Mouse (Mus musculus): Measurements from ENCODE around the gene Gtse1.
"Not testable (repeated sequence)": the region's sequence is repeated elsewhere in the genome, so short reads cannot be mapped to it uniquely, and the experiment has no call there.

The Gtse1 gene

GRCm38 (mm10) chr15:85859490-85860031 is at the start of gene Gtse1:
Gene Gtse1 (plus strand): TSS chr15:85859745.
- DNase-seq (ENCODE audit: low read depth, low spot score), result peak; percentile 95

DNA sequence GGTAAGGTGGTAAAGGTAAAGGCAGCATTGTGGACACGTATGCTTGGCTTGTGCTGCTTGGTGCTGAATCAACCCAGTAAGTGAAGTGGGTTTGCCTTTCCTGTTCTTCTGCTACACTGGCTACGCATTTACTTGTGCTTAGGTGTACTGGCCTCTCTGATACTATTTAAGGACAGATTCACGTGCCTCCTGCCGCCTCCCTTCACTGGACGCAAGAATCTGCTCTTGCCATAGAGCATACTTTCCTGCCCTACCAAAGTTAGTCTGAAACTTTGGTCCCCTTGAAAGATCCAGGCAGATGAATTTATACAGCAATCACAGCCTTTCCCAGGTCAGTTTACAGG is 49.1 kb upstream of the Gtse1 start:
- DNase-seq (ENCODE audit: low read depth, low spot score), result no peak

DNA sequence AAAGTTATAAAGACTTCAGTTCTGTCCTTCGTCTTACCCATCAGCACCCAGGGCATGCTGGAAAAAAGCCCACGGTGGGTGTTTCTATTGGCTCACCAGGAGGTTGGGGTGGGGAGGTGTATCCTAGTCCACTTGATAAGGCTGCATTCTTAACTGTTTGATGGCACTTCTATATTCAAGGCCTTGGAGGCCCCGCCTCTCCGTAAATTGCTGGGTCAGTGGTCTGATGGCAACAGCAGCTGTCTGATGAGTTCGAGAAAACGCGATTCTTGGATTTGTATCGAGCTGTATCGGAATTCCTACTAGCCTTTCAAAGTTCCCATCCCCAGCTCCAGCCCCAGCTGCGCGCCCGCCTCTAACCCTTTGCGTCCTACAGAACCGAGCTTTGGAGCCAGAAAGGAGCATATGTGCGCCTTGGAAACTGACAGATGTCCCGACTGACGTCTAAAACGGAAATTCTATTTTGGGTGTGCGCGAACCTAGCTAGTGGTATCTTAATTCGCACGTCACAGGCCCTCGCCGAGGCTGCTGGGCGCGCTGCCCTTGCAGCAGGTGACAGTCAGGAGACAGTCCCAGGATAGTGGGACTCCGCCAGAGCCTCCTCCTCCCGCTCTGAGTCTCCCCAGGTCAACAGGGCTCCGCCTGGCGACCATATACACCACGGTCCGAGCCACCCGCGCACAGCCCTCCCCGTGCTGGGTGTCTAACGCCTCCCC is 48.6 kb upstream of the Gtse1 start:
- peak; percentile 3 for DNase-seq (ENCODE audit: low read depth, low spot score)

- DNase-seq (ENCODE audit: low read depth, low spot score), result peak; percentile 97
Measured at GRCm38 (mm10) chr15:85811535-85812277, 47.8 kb upstream of the Gtse1 start, which contains the start of gene Cdpf1. Gene Cdpf1 (minus strand): TSS chr15:85811697.

DNA sequence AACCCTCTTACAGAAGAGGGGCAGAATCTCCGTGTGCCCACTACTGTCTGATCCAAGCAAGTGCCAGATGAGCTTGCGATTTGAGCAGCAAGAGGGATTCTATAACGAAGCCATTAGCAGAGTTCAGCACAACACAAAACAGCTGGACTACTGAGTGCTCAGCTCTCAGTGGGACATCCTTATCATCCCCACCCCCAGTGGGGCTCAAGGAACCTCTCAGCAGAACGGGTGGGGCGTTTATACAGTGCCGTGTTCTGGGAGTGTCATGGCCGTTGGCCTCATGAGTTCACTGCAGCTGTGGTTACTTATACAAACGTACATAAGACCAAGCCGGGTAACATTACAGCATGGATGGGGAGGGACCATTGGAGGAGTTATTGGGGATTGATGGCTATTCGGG is 46.1 kb upstream of the Gtse1 start:
- no peak for DNase-seq (ENCODE audit: low read depth, low spot score)

DNA sequence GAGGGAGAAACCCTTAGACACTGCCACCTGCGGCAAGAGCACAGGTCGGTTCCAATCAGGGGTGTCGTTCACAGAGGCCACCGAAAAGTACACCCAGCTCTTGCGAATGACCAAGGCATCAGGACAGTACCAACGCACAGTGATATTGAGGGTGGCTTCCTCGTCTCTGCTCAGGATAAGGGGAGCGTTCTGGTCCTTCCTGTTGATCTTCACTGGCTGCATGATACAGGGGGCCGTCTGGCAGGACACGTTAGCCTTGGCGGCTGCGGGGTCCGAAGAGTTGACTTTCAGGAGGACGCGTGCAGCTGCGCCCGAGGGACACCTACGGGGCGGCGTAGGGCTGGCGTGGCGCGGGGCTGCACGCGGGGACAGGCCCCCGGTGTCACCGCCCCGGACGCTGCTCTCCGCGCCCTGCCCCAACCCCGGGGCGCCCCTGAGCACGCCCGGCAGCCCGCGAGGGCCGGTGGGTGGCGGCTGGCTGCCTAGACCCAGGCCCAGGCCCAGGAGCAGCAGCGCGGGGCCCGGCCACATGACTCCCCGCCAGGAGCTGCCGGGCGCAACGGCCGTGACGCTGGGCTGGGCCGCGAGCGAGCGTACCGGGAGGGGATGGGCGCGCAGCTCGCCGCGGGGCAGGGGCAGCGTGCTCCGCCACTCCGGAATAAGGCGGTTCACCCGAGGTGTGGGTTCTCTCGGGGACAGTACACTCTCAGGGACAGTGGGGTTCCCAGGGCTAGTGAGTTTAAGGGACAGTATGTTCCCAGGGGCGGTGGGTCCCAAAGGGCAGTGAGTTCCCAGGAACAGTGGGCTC is 38.1 kb upstream of the Gtse1 start, which contains the start of gene Pkdrej:
Gene Pkdrej, minus strand, starts transcription at position 532 of the 808 bp plus-strand sequence.
- DNase-seq (ENCODE audit: low read depth, low spot score), result no peak

- DNase-seq (ENCODE audit: low read depth, low spot score), result peak; percentile 10
Measured at GRCm38 (mm10) chr15:85822011-85822359, 37.6 kb upstream of the Gtse1 start.

DNA sequence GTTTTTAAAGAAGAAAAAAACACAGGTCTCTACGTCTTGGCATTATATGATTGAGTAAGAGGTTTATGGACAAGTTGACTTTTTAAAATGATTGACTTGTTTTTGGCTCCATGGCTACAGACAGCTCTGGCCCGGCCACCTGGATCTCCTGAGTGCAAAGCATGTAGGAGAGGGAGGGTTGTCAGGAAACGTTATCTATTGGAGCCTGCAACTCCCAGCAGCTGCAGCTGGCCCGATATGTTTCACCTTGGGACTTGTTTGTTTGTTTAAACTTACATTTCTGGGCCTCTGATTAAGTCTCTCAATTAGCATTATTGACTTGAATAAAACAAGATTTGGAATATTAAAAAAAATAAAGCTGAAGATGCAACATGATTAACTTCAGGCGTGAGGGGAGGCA is 32.9 kb upstream of the Gtse1 start:
- no peak for DNase-seq (ENCODE audit: low read depth, low spot score)

- DNase-seq (ENCODE audit: low read depth, low spot score), result no peak
Measured at GRCm38 (mm10) chr15:85828071-85828470, 31.5 kb upstream of the Gtse1 start.

DNA sequence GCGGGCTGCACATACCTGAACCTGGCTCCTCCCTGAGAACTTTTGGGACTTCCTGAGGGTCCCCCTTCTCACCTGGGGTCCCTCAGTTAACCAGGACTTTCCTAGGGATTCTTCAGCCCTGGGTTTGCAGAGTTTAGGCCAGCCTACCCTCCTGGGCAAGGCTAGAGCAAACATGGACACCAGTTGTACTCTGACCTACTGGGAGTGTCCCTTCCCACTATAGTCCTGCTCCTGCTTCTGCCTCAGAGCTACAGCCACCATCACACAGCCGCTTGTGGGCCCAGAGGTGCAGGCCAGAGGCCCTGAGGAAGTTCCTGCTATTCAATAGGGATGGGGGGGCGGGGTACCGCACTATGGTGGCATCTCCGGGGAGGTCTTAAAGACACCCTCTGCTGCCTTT is 30.1 kb upstream of the Gtse1 start:
- no peak for DNase-seq (ENCODE audit: low read depth, low spot score)

- peak; percentile 65 for DNase-seq (ENCODE audit: low read depth, low spot score)
Measured at GRCm38 (mm10) chr15:85831954-85832590, 27.5 kb upstream of the Gtse1 start, which contains the start of gene Ttc38. Gene Ttc38 (plus strand): TSS chr15:85832306.

DNA sequence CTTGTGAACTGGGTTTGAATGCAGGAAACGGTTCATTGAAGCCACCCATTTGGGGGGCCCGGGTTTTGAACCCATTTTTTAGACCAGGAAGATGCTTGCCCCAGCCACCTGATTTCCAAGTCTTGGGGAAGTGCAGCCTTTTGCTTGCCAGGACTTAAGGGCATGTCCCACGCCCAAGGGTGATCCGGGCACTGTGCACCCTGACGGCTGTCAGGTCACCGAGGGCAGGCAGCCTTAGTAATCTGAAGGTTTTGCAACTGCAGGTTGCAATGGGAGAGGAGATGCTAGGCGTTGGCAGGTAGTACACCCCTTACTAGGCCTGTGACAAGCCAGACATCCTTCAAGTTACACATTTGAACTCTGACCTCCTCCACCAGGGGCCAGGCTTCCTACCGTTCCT is 26.9 kb upstream of the Gtse1 start:
- no peak for DNase-seq (ENCODE audit: low read depth, low spot score)

GRCm38 (mm10) chr15:85835335-85835734 is 24.2 kb upstream of the Gtse1 start:
- no peak for DNase-seq (ENCODE audit: low read depth, low spot score)

GRCm38 (mm10) chr15:85836887-85837286 is 22.7 kb upstream of the Gtse1 start:
- no peak for DNase-seq (ENCODE audit: low read depth, low spot score)

- DNase-seq (ENCODE audit: low read depth, low spot score), result no peak
Measured at GRCm38 (mm10) chr15:85840983-85841382, 18.6 kb upstream of the Gtse1 start.

- no peak for DNase-seq (ENCODE audit: low read depth, low spot score)
Measured at GRCm38 (mm10) chr15:85841796-85842360, 17.7 kb upstream of the Gtse1 start.

- no peak for DNase-seq (ENCODE audit: low read depth, low spot score)
Measured at GRCm38 (mm10) chr15:85845071-85845470, 14.5 kb upstream of the Gtse1 start.

DNA sequence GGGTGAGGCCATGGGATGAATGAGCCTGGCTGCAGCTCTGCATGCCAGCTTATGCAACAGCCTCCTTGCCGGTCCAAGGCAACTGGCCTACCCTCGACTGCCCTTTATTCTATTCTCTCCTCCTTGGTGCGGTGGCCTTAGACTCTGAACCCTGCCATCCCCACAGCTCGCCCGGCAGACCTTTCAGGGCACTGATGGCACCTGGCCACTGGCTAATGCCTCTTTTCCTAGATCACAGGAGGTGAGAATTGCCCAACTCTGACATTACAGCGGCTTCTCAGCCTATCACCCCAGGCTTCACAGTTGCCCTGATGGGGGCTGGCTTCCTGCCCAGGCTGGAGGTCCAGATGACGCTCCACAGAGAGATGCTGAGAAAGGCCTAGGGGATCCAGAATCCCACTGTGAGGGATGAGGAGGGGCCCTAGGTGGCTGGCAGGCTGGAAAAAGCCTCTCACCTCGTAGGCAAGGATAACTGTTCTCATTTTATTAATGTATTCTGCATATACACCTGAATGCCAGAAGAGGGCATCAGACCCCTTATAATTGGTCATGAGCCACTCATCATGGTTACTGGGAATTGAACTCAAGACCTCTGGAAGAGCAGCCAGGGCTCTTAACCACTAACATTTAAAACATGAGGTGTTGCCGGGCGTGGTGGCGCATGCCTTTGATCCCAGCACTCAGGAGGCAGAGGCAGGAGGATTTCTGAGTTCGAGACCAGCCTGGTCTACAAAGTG is 7.7 kb upstream of the Gtse1 start:
- DNase-seq (ENCODE audit: low read depth, low spot score), result no peak

- peak; percentile 5 for DNase-seq (ENCODE audit: low read depth, low spot score)
Measured at GRCm38 (mm10) chr15:85858980-85859489, 510 bp upstream of the Gtse1 start.

DNA sequence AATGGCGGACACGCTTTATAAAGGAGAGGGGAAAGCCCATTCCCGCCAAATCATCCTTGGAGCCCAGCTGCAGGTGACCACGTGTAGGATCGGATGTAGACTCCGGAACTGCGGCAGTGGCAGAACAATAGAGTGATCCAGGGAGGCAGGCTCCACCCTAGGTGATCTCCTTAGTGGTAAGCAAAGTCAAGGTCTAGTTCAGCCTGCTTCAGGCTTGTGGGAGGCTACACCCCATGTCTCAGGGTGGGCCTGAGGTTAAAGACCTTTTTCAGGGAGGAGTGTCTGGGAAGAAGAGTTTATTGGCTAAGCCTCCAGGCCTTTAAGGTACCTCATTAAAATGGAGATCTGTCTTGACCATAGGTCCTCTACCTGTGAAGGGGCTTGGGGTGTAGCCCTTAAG is 6.4 kb downstream of the Gtse1 start:
- DNase-seq (ENCODE audit: low read depth, low spot score), result not testable (repeated sequence)

All from forelimb bud, embryonic 11.5 days (tissue).